15 mouse cellular contexts compared by ENCODE assay signal in the genomic region with DNA sequence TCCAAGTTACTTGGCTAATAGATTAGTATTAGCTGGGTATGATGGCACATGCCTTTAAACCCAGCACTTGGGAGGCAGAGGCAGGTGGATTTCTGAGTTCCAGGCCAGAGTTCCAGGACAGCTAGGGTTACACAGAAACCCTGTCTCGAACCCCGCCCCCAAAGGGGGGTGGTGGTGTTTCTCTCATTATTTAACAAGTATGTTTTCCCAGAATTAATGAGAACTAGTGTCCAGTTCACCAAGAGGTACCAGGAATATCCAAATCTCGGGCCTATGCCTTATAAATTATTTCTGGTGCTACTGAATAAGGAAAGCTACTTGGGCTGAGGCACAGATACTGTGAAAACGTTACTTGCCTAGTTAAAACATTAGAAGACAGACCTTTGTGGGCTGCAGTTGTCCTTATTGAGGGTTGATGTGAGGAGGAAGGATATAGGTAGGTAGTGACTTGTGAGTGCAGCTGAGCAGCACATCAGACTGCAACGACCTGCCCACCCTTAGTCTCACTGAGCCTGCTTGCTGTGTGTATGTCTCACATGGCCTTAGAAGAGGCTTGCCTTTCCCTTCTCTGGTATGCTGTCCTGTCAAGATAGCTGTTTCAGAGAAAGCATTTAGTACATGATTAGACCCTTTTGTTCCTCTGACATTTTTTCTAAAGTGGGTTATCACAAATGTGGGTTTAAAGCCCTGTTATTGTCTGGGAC. TPM values are rescaled to one million over a fixed set of nuclear protein-coding genes. Genes with fewer than 3 reads are reported as not detected.
DNase-seq lines count a peak whose midpoint lies in the region; ATAC-seq and TF ChIP-seq lines count a peak whose summit lies in the region.
"Had no signal": no experiment of that assay in that cellular context is flagged by ENCODE, and none has a peak within 500 bp of the region (broad histone marks: within the 10 kb centered on the region; RNA-seq: fewer than 3 reads in every experiment).

No protein-coding gene starts in this region.

- H3K27me3 ChIP-seq in forebrain, embryonic 13.5 days = no peaks in the 10 kb centered on the region
- no peaks in the 10 kb centered on the region for H3K27me3 ChIP-seq in forebrain, postnatal 0 days (ENCODE audit: insufficient read depth, low read length)
- H3K27me3 ChIP-seq in midbrain, embryonic 12.5 days = no peaks in the 10 kb centered on the region
- H3K27me3 ChIP-seq in midbrain, embryonic 10.5 days (ENCODE audit: low read depth, poor library complexity, severe bottlenecking) = no peaks in the 10 kb centered on the region
- H3K27me3 ChIP-seq in embryonic facial prominence, embryonic 14.5 days (replicated peaks; ENCODE audit: control insufficient read depth, insufficient read depth, low read length) = no peaks in the 10 kb centered on the region
- no peaks in the 10 kb centered on the region for H3K27me3 ChIP-seq in heart, embryonic 10.5 days (ENCODE audit: insufficient read depth, poor library complexity, severe bottlenecking)
- H3K27me3 ChIP-seq: lung, embryonic 15.5 days; Patski had no signal

- H3K9me3 ChIP-seq in forebrain, embryonic 13.5 days (replicated peaks) = no peaks in the 10 kb centered on the region
- no peaks in the 10 kb centered on the region for H3K9me3 ChIP-seq in forebrain, postnatal 0 days (ENCODE audit: low read length)
- H3K9me3 ChIP-seq in midbrain, embryonic 12.5 days = no peaks in the 10 kb centered on the region
- H3K9me3 ChIP-seq in midbrain, embryonic 10.5 days (replicated peaks) = no peaks in the 10 kb centered on the region
- H3K9me3 ChIP-seq in embryonic facial prominence, embryonic 14.5 days (ENCODE audit: control insufficient read depth, low read length) = no peaks in the 10 kb centered on the region
- no peaks in the 10 kb centered on the region for H3K9me3 ChIP-seq in heart, embryonic 10.5 days
- H3K9me3 ChIP-seq: lung, embryonic 15.5 days had no signal

- peaks cover 22% of the 10 kb centered on the region for H3K4me1 ChIP-seq in forebrain, embryonic 13.5 days
- no peaks in the 10 kb centered on the region for H3K4me1 ChIP-seq in forebrain, postnatal 0 days (ENCODE audit: insufficient read depth)
- H3K4me1 ChIP-seq in midbrain, embryonic 12.5 days = peaks cover 4% of the 10 kb centered on the region
- H3K4me1 ChIP-seq in midbrain, embryonic 10.5 days = peaks cover 15% of the 10 kb centered on the region
- H3K4me1 ChIP-seq in embryonic facial prominence, embryonic 14.5 days (ENCODE audit: control insufficient read depth, insufficient read depth, low read length) = 0 out of 2 replicates have a peak, but pooled peaks cover 2% of the 10 kb centered on the region
- peaks cover 2% of the 10 kb centered on the region; the same call in 1 of the 2 replicates for H3K4me1 ChIP-seq in heart, embryonic 10.5 days

- no peak for TF ChIP-seq CTCF in forebrain, postnatal 0 days (IDR thresholded peaks at IDR 0.05; ENCODE audit: low read depth)

- no peak overlapping the region for H3K4me2 ChIP-seq in forebrain, embryonic 13.5 days
- no peak overlapping the region for H3K4me2 ChIP-seq in forebrain, postnatal 0 days (ENCODE audit: low read depth)
- no peak overlapping the region for H3K4me2 ChIP-seq in midbrain, embryonic 12.5 days (replicated peaks)
- H3K4me2 ChIP-seq in embryonic facial prominence, embryonic 14.5 days (ENCODE audit: low read depth, low read length) = no peak overlapping the region
- H3K4me2 ChIP-seq: lung, embryonic 15.5 days had no signal

- no peak overlapping the region for H3K27ac ChIP-seq in forebrain, embryonic 13.5 days
- H3K27ac ChIP-seq in forebrain, postnatal 0 days (ENCODE audit: low read depth, low read length) = no peak overlapping the region
- H3K27ac ChIP-seq in midbrain, embryonic 12.5 days (replicated peaks) = no peak overlapping the region
- no peak overlapping the region for H3K27ac ChIP-seq in midbrain, embryonic 10.5 days (replicated peaks)
- H3K27ac ChIP-seq in embryonic facial prominence, embryonic 14.5 days (replicated peaks; ENCODE audit: low read depth, low read length) = 0 out of 2 replicates have a peak overlapping the region, but pooled peaks have one; percentile 33
- H3K27ac ChIP-seq in heart, embryonic 10.5 days = no peak overlapping the region
- H3K27ac ChIP-seq: layer of hippocampus, adult 2 months; lung, embryonic 15.5 days had no signal

- no peak overlapping the region for H3K4me3 ChIP-seq in forebrain, embryonic 13.5 days
- H3K4me3 ChIP-seq in forebrain, postnatal 0 days (ENCODE audit: low read depth, low read length) = no peak overlapping the region
- no peak overlapping the region for H3K4me3 ChIP-seq in midbrain, embryonic 12.5 days
- no peak overlapping the region for H3K4me3 ChIP-seq in midbrain, embryonic 10.5 days
- no peak overlapping the region for H3K4me3 ChIP-seq in embryonic facial prominence, embryonic 14.5 days (ENCODE audit: low read depth, low read length)
- H3K4me3 ChIP-seq in heart, embryonic 10.5 days = no peak overlapping the region
- H3K4me3 ChIP-seq: layer of hippocampus, adult 2 months; lung, embryonic 15.5 days had no signal

- no peak overlapping the region for H3K9ac ChIP-seq in forebrain, embryonic 13.5 days
- no peak overlapping the region for H3K9ac ChIP-seq in forebrain, postnatal 0 days
- H3K9ac ChIP-seq in midbrain, embryonic 12.5 days (replicated peaks) = no peak overlapping the region
- no peak overlapping the region for H3K9ac ChIP-seq in embryonic facial prominence, embryonic 14.5 days (ENCODE audit: low read depth, low read length)
- H3K9ac ChIP-seq: lung, embryonic 15.5 days had no signal

- 35% methylated on average over 5 of the region's 5 CpGs for WGBS in forebrain, embryonic 13.5 days
- 34% methylated on average over 5 of the region's 5 CpGs for WGBS in forebrain, postnatal 0 days
- 37% methylated on average over 5 of the region's 5 CpGs for WGBS in midbrain, embryonic 12.5 days
- 42% methylated on average over 5 of the region's 5 CpGs for WGBS in midbrain, embryonic 10.5 days
- WGBS in embryonic facial prominence, embryonic 14.5 days = 38% methylated on average over 5 of the region's 5 CpGs
- 38% methylated on average over 5 of the region's 5 CpGs for WGBS in heart, embryonic 10.5 days

- ATAC-seq in forebrain, embryonic 13.5 days = peak; percentile 36; the same call in 1 of the 2 replicates
- no peak for ATAC-seq in forebrain, postnatal 0 days
- ATAC-seq in midbrain, embryonic 12.5 days (ENCODE audit: low FRiP score, low read depth) = peak; percentile 63
- 0 out of 2 replicates have a peak, but pooled peaks have one; percentile 8 for ATAC-seq in embryonic facial prominence, embryonic 14.5 days (ENCODE audit: low read depth)
- ATAC-seq: Patski had no signal

- DNase-seq in forebrain, postnatal 0 days = no peak
- DNase-seq in midbrain, embryonic 10.5 days (ENCODE audit: low spot score) = no peak
- DNase-seq in embryonic facial prominence, embryonic 14.5 days (ENCODE audit: low spot score) = no peak
- no peak for DNase-seq in spleen, postnatal 36 days (ENCODE audit: low spot score in 2 of 2)
- no peak for DNase-seq in heart, embryonic 10.5 days (ENCODE audit: low spot score)
- no peak for DNase-seq in right cerebral cortex, postnatal 25 days
- DNase-seq: adrenal gland, postnatal 25 days; B cell, adult 2 months; heart, postnatal 10 days; kidney, adult 18-20 months had no signal

- peaks cover 38% of the 10 kb centered on the region for H3K36me3 ChIP-seq in forebrain, embryonic 13.5 days (ENCODE audit: poor library complexity, severe bottlenecking)
- H3K36me3 ChIP-seq in forebrain, postnatal 0 days (ENCODE audit: insufficient read depth) = peaks cover 18% of the 10 kb centered on the region
- peaks cover 38% of the 10 kb centered on the region for H3K36me3 ChIP-seq in midbrain, embryonic 12.5 days
- peaks cover 46% of the 10 kb centered on the region for H3K36me3 ChIP-seq in midbrain, embryonic 10.5 days
- H3K36me3 ChIP-seq in embryonic facial prominence, embryonic 14.5 days (ENCODE audit: control insufficient read depth, insufficient read depth, low read length) = peaks cover 40% of the 10 kb centered on the region
- H3K36me3 ChIP-seq in heart, embryonic 10.5 days = peaks cover 41% of the 10 kb centered on the region

RNA-seq across cellular contexts. Expression of gene Gpc5, which starts 43.0 kb away (rescaled TPM):
- polyA plus RNA-seq in forebrain, embryonic 13.5 days (2015; fragmentation: Nextera tagmentation; extraction: Ambion mirVana) = 0.77 and 1.4 TPM in 2 replicates
- 8.7 and 10.4 TPM in 2 replicates for total RNA-seq in forebrain, postnatal 0 days (2014; rRNA removed)
- 8.0 and 8.2 TPM in 2 replicates for polyA plus RNA-seq in forebrain, postnatal 0 days (2015; fragmentation: Nextera tagmentation; extraction: Ambion mirVana)
- 1.4 and 1.5 TPM in 2 replicates for polyA plus RNA-seq in midbrain, embryonic 12.5 days (2016; fragmentation: Nextera tagmentation; extraction: Ambion mirVana)
- 0.30 and 0.83 TPM in 2 replicates for polyA plus RNA-seq in midbrain, embryonic 10.5 days (2016; fragmentation: Nextera tagmentation; extraction: Ambion mirVana)
- polyA plus RNA-seq in embryonic facial prominence, embryonic 14.5 days (2014; fragmentation: Nextera tagmentation; extraction: Ambion mirVana) = 0.31 and 0.48 TPM in 2 replicates
- polyA plus RNA-seq in heart, embryonic 10.5 days (2016; fragmentation: Nextera tagmentation; extraction: Ambion mirVana) = 0.50 and 0.63 TPM in 2 replicates
- total RNA-seq: heart, postnatal 10 days had no signal
